Mouse (Mus musculus) gastrocnemius, postnatal 36 days (tissue): Measurements from ENCODE around the gene Thoc3. TPM values are rescaled to one million over a fixed set of nuclear protein-coding genes. Genes with fewer than 3 reads are reported as not detected.

Source experiments
- DNase-seq, 2 experiments: peaks; one replicate each; pipeline ENCODE4 v3.0.0; 2022
- intact Hi-C: fragments of 180-260 bp; cut with DNase I; formaldehyde crosslinking; loops from one replicate; pipeline ENCODE4 v1.15.1; 2025
- total RNA-seq, 2 experiments: library from RNA; stranded (reverse); gene quantifications; 2 replicates each; pipeline ENCODE4 v1.2.3; 2021

The Thoc3 gene
- total RNA-seq, 2 experiments from 2014 or later: 12.9 to 13.7 TPM

DNA sequence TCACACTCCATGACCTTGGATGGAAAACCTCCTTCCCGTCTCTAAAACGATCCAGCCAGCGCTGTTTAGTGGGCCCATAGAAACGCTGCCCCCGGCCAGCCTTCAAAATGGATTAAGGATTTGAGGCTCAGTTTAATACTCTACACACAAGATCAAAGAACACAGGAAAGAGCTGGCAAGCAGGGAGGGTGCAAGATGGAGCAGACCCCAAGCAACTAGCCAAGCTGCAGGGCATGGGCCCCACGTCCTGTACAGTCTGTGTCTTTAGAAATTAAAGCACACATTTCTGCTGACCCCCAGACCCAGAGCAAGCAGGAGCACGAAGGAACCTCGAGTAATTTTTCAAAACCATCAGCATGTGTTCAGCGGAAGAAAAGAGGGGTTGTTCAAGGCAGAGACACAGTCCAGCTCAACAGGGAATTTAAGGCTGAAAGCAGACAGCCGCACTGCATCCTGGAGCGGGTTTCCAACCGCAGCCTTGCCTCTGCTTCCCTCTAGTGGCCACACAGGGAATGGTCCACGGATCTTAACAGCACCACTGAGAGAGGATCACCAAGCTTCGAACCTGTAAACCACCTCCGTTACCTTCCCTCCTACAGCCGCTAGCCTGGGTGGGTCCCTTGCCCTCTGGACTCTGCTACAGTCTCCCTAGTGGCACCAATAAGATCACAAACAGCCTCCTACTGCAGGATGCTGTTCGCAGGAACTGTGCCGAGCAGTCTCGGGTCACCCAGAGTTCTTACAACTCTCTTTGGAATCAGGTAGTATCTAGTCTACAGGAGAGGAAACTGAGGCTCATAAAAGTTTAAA is 21.8 kb downstream of the Thoc3 start:
- intact Hi-C loops: loop anchor here (1.0 to 5.0 kb wide), 3 partner anchors 75 to 335 kb away; partner anchors contain the start of gene Cplx2

GRCm38 (mm10) chr13:54443693-54444092 is 25.0 kb downstream of the Thoc3 start:
- no peak for DNase-seq
- intact Hi-C loops: no loop called here

More for the DNA sequence above, 21.8 kb downstream of the Thoc3 start:
- DNase-seq: peak; percentile 66 to 70

DNA sequence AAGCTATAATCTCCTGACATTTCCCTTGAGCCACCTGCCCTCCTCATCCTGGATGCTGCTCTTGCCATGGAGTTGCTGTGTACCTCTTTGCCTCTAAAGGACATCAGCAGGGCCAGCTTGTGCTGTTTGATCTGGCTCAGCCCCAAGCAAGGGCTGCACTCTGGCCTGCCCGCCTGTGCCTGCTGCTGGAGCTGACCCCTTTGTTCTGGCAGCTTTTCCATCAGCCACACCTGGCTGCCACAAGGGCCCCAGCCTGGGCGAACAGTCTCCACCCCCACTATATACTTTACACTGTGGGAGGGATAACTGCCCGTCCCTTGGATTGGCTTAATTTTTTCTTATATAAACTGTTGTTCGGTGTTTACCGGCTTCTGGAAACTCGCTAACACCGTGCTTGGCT is 28.7 kb downstream of the Thoc3 start:
- intact Hi-C loops: loop anchor here (5.0 kb wide), 1 partner anchor 673 kb away; no protein-coding TSS in a partner anchor
- DNase-seq: no peak

- intact Hi-C loops: loop anchor here (5.0 kb wide), 1 partner anchor 672 kb away; no protein-coding TSS in a partner anchor
Observed at GRCm38 (mm10) chr13:54438814-54439213, 29.8 kb downstream of the Thoc3 start.

GRCm38 (mm10) chr13:54437083-54437482 is 31.6 kb downstream of the Thoc3 start:
- intact Hi-C loops: loop anchor here (5.0 kb wide), 1 partner anchor 670 kb away; no protein-coding TSS in a partner anchor
- no peak for DNase-seq

More at GRCm38 (mm10) chr13:54438814-54439213, 29.8 kb downstream of the Thoc3 start:
- DNase-seq: no peak

DNA sequence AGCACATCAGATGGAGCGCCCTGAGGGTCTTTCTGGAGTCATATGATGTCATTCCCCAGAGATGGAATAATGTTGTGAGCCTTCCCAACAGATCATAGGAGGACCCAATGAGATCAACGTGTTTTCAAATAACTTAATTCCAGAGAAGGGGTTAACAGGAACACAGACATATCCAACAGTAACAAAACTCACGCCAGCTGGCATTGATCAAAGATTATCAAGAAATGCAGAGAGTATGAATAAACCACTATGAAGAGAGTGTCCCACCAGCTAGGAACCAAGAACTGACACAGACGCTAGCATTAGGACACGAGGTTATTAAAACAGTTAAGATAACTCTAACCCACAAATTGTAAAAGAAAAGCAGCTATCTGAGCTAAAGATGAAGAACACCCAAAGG is 32.0 kb downstream of the Thoc3 start:
- no peak for DNase-seq
- intact Hi-C loops: loop anchor here (5.0 kb wide), 1 partner anchor 669 kb away; no protein-coding TSS in a partner anchor

GRCm38 (mm10) chr13:54431161-54431560 is 37.5 kb downstream of the Thoc3 start:
- no peak for DNase-seq
- intact Hi-C loops: no loop called here

- intact Hi-C loops: no loop called here
- no peak for DNase-seq
Observed at GRCm38 (mm10) chr13:54430051-54430450, 38.6 kb downstream of the Thoc3 start.

GRCm38 (mm10) chr13:54428771-54429170 is 39.9 kb downstream of the Thoc3 start:
- DNase-seq: no peak
- intact Hi-C loops: no loop called here

- DNase-seq: no peak
- intact Hi-C loops: no loop called here
Observed at GRCm38 (mm10) chr13:54426781-54427655, 41.6 kb downstream of the Thoc3 start.

GRCm38 (mm10) chr13:54425269-54425668 is 43.4 kb downstream of the Thoc3 start:
- intact Hi-C loops: no loop called here
- no peak for DNase-seq

GRCm38 (mm10) chr13:54420226-54420625 is 48.4 kb downstream of the Thoc3 start:
- intact Hi-C loops: no loop called here
- DNase-seq: no peak

GRCm38 (mm10) chr13:54418781-54419327 is 49.8 kb downstream of the Thoc3 start:
- intact Hi-C loops: no loop called here
- no peak for DNase-seq

GRCm38 (mm10) chr13:54415059-54415458 is 53.6 kb downstream of the Thoc3 start:
- no peak for DNase-seq
- intact Hi-C loops: no loop called here

GRCm38 (mm10) chr13:54412721-54413120 is 55.9 kb downstream of the Thoc3 start:
- intact Hi-C loops: no loop called here
- no peak for DNase-seq

DNA sequence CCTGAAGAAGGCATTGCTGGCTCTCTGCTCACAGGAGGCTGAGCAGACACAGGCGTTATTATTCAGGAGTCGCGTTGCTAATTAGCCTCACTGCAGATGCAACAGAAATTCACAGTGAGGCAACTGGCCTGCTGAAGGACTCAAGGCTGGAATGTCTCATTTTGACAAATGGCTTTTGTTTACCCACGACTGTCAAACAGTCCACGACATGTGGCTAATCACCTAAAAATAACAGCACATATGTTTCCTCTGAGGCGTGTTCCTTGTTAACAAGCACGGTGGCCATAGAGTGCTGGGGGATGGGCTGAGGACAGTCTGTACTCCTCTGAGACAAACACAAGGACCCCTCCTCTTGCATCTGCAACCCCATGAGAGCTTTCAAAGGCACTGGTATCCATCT is 56.4 kb downstream of the Thoc3 start:
- intact Hi-C loops: no loop called here
- no peak for DNase-seq

GRCm38 (mm10) chr13:54411656-54412055 is 57.0 kb downstream of the Thoc3 start:
- intact Hi-C loops: no loop called here

More at GRCm38 (mm10) chr13:54411656-54412055, 57.0 kb downstream of the Thoc3 start:
- no peak for DNase-seq
